Mouse (Mus musculus) CH12.LX (cell line): ENCODE results near the gene Rps21. TPM values are rescaled to one million over a fixed set of nuclear protein-coding genes. Genes with fewer than 3 reads are reported as not detected.

ENCODE experiments used
- DNase-seq: peaks from one replicate; pipeline ENCODE4 v3.0.0-alpha.2; 2013; ENCODE audit errors: extremely low read depth
- H3K27ac ChIP-seq: 2 replicates; pipeline ENCODE4 v1.5.1; 2012; ENCODE audit warnings: low read depth, mild to moderate bottlenecking, control low read depth, moderate library complexity; ENCODE audit not compliant: insufficient read depth
- H3K27me3 ChIP-seq: replicated peaks from 2 replicates; pipeline ENCODE3; 2012; ENCODE audit warnings: inconsistent platforms
- H3K36me3 ChIP-seq, 2 experiments: replicated peaks in 1 of 2; 2 replicates each; pipeline versions ENCODE3 to v1.6.1; 2012; ENCODE audit warnings: inconsistent platforms in 1 of 2, low read length in 1 of 2, mild to moderate bottlenecking in 1 of 2, mixed read lengths in 1 of 2, moderate library complexity in 1 of 2; ENCODE audit not compliant: control insufficient read depth in 1 of 2, insufficient read depth in 1 of 2
- H3K4me1 ChIP-seq, 2 experiments: 2 replicates each; pipeline ENCODE4 v1.6.1; 2012; ENCODE audit warnings: inconsistent platforms in 1 of 2, moderate library complexity in 1 of 2; ENCODE audit not compliant: insufficient read depth in 2 of 2, control insufficient read depth in 1 of 2
- H3K4me2 ChIP-seq: 2 replicates; pipeline ENCODE4 v1.6.1; 2012; ENCODE audit warnings: low read depth, mild to moderate bottlenecking, control low read depth; ENCODE audit not compliant: poor library complexity, insufficient read depth, severe bottlenecking
- H3K4me3 ChIP-seq, 3 experiments: fragments of 150-350 bp in 1 of 3; sonication (generic) in 1 of 3; replicated peaks in 1 of 3; 2 replicates each; pipeline versions ENCODE3 to v1.5.1; 2011 to 2012; ENCODE audit warnings: low read depth in 2 of 3, low read length in 2 of 3, mild to moderate bottlenecking in 2 of 3, moderate library complexity in 2 of 3, control low read depth in 1 of 3, improper control_type of control experiment in 1 of 3, inconsistent platforms in 1 of 3, mixed read lengths in 1 of 3; ENCODE audit not compliant: poor library complexity in 1 of 3
- H3K79me2 ChIP-seq: replicated peaks from 2 replicates; pipeline ENCODE4 v1.6.1; 2012; ENCODE audit warnings: mild to moderate bottlenecking, moderate library complexity; ENCODE audit not compliant: control insufficient read depth, poor library complexity, insufficient read depth, severe bottlenecking; ENCODE audit errors: extremely low read depth
- H3K9ac ChIP-seq: 2 replicates; pipeline ENCODE4 v1.6.1; 2012; ENCODE audit warnings: low read depth, mild to moderate bottlenecking, control low read depth, moderate library complexity; ENCODE audit not compliant: insufficient read depth
- H3K9me3 ChIP-seq: replicated peaks from 2 replicates; pipeline ENCODE3; 2012; ENCODE audit warnings: low read length, inconsistent platforms, mixed read lengths
- E2F4 ChIP-seq: IDR thresholded peaks from 2 replicates; pipeline ENCODE4 v1.6.1; 2011; ENCODE audit warnings: low read depth, low read length, improper control_type of control experiment; ENCODE audit not compliant: insufficient replicate concordance
- EP300 ChIP-seq: IDR thresholded peaks from 2 replicates; pipeline ENCODE4 v1.6.1; 2011; ENCODE audit warnings: low read length, improper control_type of control experiment
- HCFC1 ChIP-seq: IDR thresholded peaks from 2 replicates; pipeline ENCODE4 v1.6.1; 2012; ENCODE audit warnings: low read depth, mild to moderate bottlenecking, inconsistent platforms, low read length, improper control_type of control experiment
- IRF4 ChIP-seq: IDR thresholded peaks from 2 replicates; pipeline ENCODE4 v1.6.1; 2014; ENCODE audit warnings: low read depth, mild to moderate bottlenecking, inconsistent platforms, low read length, improper control_type of control experiment
- MAZ ChIP-seq: IDR thresholded peaks from 2 replicates; pipeline ENCODE4 v1.6.1; 2012; ENCODE audit warnings: low read depth, mild to moderate bottlenecking, inconsistent platforms, low read length, improper control_type of control experiment, moderate library complexity
- MXI1 ChIP-seq: IDR thresholded peaks from 2 replicates; pipeline ENCODE4 v1.6.1; 2011; ENCODE audit warnings: mild to moderate bottlenecking, low read depth, low read length, improper control_type of control experiment
- NELFE ChIP-seq: IDR thresholded peaks from 2 replicates; pipeline ENCODE4 v1.6.1; 2011; ENCODE audit warnings: low read depth, low read length, improper control_type of control experiment
- POLR2A ChIP-seq: IDR thresholded peaks from 2 replicates; pipeline ENCODE4 v1.6.1; 2011; ENCODE audit warnings: low read depth, mild to moderate bottlenecking, improper control_type of control experiment, low read length
- POLR2AphosphoS2 ChIP-seq: IDR thresholded peaks from 2 replicates; pipeline ENCODE4 v1.6.1; 2011; ENCODE audit warnings: low read depth, low read length, improper control_type of control experiment
- RAD21 ChIP-seq: IDR thresholded peaks from 2 replicates; pipeline ENCODE4 v1.6.1; 2011; ENCODE audit warnings: low read depth, mild to moderate bottlenecking, low read length, improper control_type of control experiment, moderate library complexity
- TBP ChIP-seq: conservative IDR thresholded peaks from 2 replicates; pipeline ENCODE4 v1.6.1; 2011; ENCODE audit warnings: low read depth, low read length, improper control_type of control experiment
- UBTF ChIP-seq: IDR thresholded peaks from 2 replicates; pipeline ENCODE4 v1.6.1; 2012; ENCODE audit warnings: low read depth, mild to moderate bottlenecking, inconsistent platforms, low read length, improper control_type of control experiment, moderate library complexity
- USF1 ChIP-seq: IDR thresholded peaks from 2 replicates; pipeline ENCODE4 v1.6.1; 2014; ENCODE audit warnings: low read depth, mild to moderate bottlenecking, inconsistent platforms, low read length, improper control_type of control experiment
- ZC3H11A ChIP-seq: IDR thresholded peaks from 2 replicates; pipeline ENCODE4 v1.6.1; 2012; ENCODE audit warnings: low read depth, mild to moderate bottlenecking, inconsistent platforms, low read length, improper control_type of control experiment
- ZKSCAN1 ChIP-seq: IDR thresholded peaks from 2 replicates; pipeline ENCODE4 v1.6.1; 2012; ENCODE audit warnings: low read depth, inconsistent platforms, low read length, improper control_type of control experiment, borderline replicate concordance
- ZNF384 ChIP-seq: IDR thresholded peaks from 2 replicates; pipeline ENCODE4 v1.6.1; 2012; ENCODE audit warnings: low read depth, low read length, improper control_type of control experiment, inconsistent platforms
- dilution Hi-C: fragments of 300-500 bp; cut with MboI; formaldehyde crosslinking; loops from 2 replicates; pipeline ENCODE4 v1.14.3; 2020; ENCODE audit warnings: low sequenced_read_pairs; ENCODE audit not compliant: extremely low pct_unique_long_range_greater_than_20kb, extremely low pct_ligation_motif_present
- in situ Hi-C: fragments of 300-500 bp; cut with MboI; formaldehyde crosslinking; loops from 3 replicates; pipeline ENCODE4 v1.14.3; 2019; ENCODE audit warnings: low sequenced_read_pairs, low pct_ligation_motif_present, low pct_unique_long_range_greater_than_20kb, mixed read lengths
- polyA plus RNA-seq: library from polyadenylated mRNA; unstranded; fragments of >175 nt; gene quantifications from 2 replicates; pipeline ENCODE4 v1.2.1, GENCODE M21; 2012; ENCODE audit warnings: low read depth; ENCODE audit not compliant: insufficient read length
- total RNA-seq, 2 experiments: library from RNA; depleted of rRNA; stranded (reverse); fragments of 300-350 nt in 1 of 2; fragments of >200 nt in 1 of 2; gene quantifications; 2 replicates each; pipeline ENCODE4 v1.2.3; 2012 to 2014

The Rps21 gene
- total and polyA plus RNA-seq, 3 experiments = 705 to 3,770 (median 1,686) TPM

GRCm38 (mm10) chr2:180236500-180236899, 20.7 kb upstream of the Rps21 start:
- no peak for DNase-seq
- Histone ChIP-seq H3K9ac (no peak overlapping the region), H3K79me2 (no peaks in the 10 kb centered on the region), H3K27me3 (peaks cover 24% of the 10 kb centered on the region), H3K4me3 (no peak overlapping the region), H3K9me3 (peaks cover 2% of the 10 kb centered on the region), H3K27ac (no peak overlapping the region), H3K36me3 (no peaks in the 10 kb centered on the region), H3K4me2 (no peak overlapping the region), H3K4me1 (no peaks in the 10 kb centered on the region)
- dilution Hi-C loops = no loop called here
- in situ Hi-C loops = no loop called here
- TF ChIP-seq HCFC1 (no peak), MAZ (no peak), IRF4 (no peak), NELFE (no peak), UBTF (no peak), ZKSCAN1 (no peak), EP300 (no peak), E2F4 (no peak), POLR2AphosphoS2 (no peak), POLR2A (no peak), TBP (no peak)

- no peak overlapping the region for H3K4me2 ChIP-seq
- peaks cover 6% of the 10 kb centered on the region for H3K9me3 ChIP-seq
- no peaks in the 10 kb centered on the region for H3K79me2 ChIP-seq
- H3K9ac ChIP-seq = no peak overlapping the region
- H3K27ac ChIP-seq = no peak overlapping the region
- TF ChIP-seq EP300 = no peak
- TF ChIP-seq USF1 = no peak
- TF ChIP-seq ZC3H11A = no peak
- TF ChIP-seq MXI1 = no peak
- no peak for TF ChIP-seq ZNF384
- no peak for TF ChIP-seq RAD21
- H3K4me3 ChIP-seq = no peak overlapping the region
- H3K27me3 ChIP-seq = peaks cover 26% of the 10 kb centered on the region
- no peak for DNase-seq
- dilution Hi-C loops (no loop called here), in situ Hi-C loops (no loop called here)
- H3K36me3 ChIP-seq = no peaks in the 10 kb centered on the region
- no peaks in the 10 kb centered on the region for H3K4me1 ChIP-seq
These were observed 20.2 kb upstream of the Rps21 start for GRCm38 (mm10) chr2:180236930-180237329.
